ENCODE assay signal across 13 mouse cellular contexts in genomic region chr14:123376167-123376855, GRCm38 (mm10).
DNase-seq lines count a peak whose midpoint lies in the region; ATAC-seq lines count a peak whose summit lies in the region.
"Had no signal": no experiment of that assay in that cellular context is flagged by ENCODE, and none has a peak within 500 bp of the region (broad histone marks: within the 10 kb centered on the region; RNA-seq: fewer than 3 reads in every experiment).

No protein-coding gene starts in this region.

- no peak overlapping the region for H3K4me3 ChIP-seq in hindbrain, embryonic 15.5 days
- H3K4me3 ChIP-seq: embryonic facial prominence, embryonic 15.5 days; heart, embryonic 10.5 days had no signal

- no peaks in the 10 kb centered on the region for H3K9me3 ChIP-seq in hindbrain, embryonic 15.5 days
- H3K9me3 ChIP-seq: embryonic facial prominence, embryonic 15.5 days; heart, embryonic 10.5 days had no signal

- H3K36me3 ChIP-seq in hindbrain, embryonic 15.5 days: no peaks in the 10 kb centered on the region
- H3K36me3 ChIP-seq: embryonic facial prominence, embryonic 15.5 days; heart, embryonic 10.5 days had no signal

- H3K27ac ChIP-seq in hindbrain, embryonic 15.5 days (replicated peaks): peak overlapping the region; percentile 27; the same call in 1 of the 2 replicates
- H3K27ac ChIP-seq: embryonic facial prominence, embryonic 15.5 days; heart, embryonic 10.5 days had no signal

- DNase-seq in left cerebral cortex, adult 9 months (ENCODE audit: low spot score in 2 of 2): peak; percentile 30 to 37
- no peak for DNase-seq in left cerebral cortex, postnatal 10 days (ENCODE audit: extremely low spot score in 1 of 2, low spot score in 2 of 2)
- DNase-seq in left cerebral cortex, postnatal 25 days (ENCODE audit: low spot score in 2 of 2): peak; percentile 42 to 44
- peak; percentile 13 for DNase-seq in right cerebral cortex, postnatal 14 days
- no peak for DNase-seq in adrenal gland, postnatal 36 days
- DNase-seq in embryo, embryonic 10 days (ENCODE audit: low spot score): no peak
- DNase-seq in thymus, postnatal 25 days: no peak
- DNase-seq: cerebellum, postnatal 14 days; kidney, postnatal 36 days; liver had no signal

- peak; percentile 79; the same call in 1 of the 2 replicates for ATAC-seq in hindbrain, embryonic 15.5 days (ENCODE audit: low FRiP score, low read depth)

- H3K9ac ChIP-seq in hindbrain, embryonic 15.5 days: no peak overlapping the region
- H3K9ac ChIP-seq: embryonic facial prominence, embryonic 15.5 days had no signal

- 45% methylated on average over 7 of the region's 7 CpGs for WGBS in hindbrain, embryonic 15.5 days

- H3K4me1 ChIP-seq in hindbrain, embryonic 15.5 days (replicated peaks): 0 out of 2 replicates have a peak, but pooled peaks cover 4% of the 10 kb centered on the region
- H3K4me1 ChIP-seq: embryonic facial prominence, embryonic 15.5 days; heart, embryonic 10.5 days had no signal

- no peaks in the 10 kb centered on the region for H3K27me3 ChIP-seq in hindbrain, embryonic 15.5 days
- H3K27me3 ChIP-seq: embryonic facial prominence, embryonic 15.5 days had no signal

- intact Hi-C loops in left cerebral cortex, postnatal 10 days (cut with DNase I): no loop called here
- intact Hi-C loops in left cerebral cortex, postnatal 25 days (cut with DNase I): loop anchor here (5.0 kb wide), 1 partner anchor 816 kb away; no protein-coding TSS in a partner anchor

- 0 out of 2 replicates have a peak overlapping the region, but pooled peaks have one; percentile 5 for H3K4me2 ChIP-seq in hindbrain, embryonic 15.5 days
- H3K4me2 ChIP-seq: embryonic facial prominence, embryonic 15.5 days had no signal

Comparison
In these comparisons a context has a peak if more than half of its experiments do, and no peak if none do; other contexts are left out.
1. DNase-seq: peak in left cerebral cortex, adult 9 months (2 of 2), left cerebral cortex, postnatal 25 days (2 of 2) and right cerebral cortex, postnatal 14 days (single experiment); none in left cerebral cortex, postnatal 10 days (0 of 2), adrenal gland, postnatal 36 days (0 of 2), embryo, embryonic 10 days (single experiment) and thymus, postnatal 25 days (single experiment).